Mouse (Mus musculus) heart, postnatal 0 days (tissue): Measurements from ENCODE around the gene Gm12800.
"Not testable (repeated sequence)": the region's sequence is repeated elsewhere in the genome, so short reads cannot be mapped to it uniquely, and the experiment has no call there.

Experiments
- CTCF ChIP-seq: IDR thresholded peaks from 2 replicates; pipeline ENCODE4 v1.5.1; 2016; ENCODE audit warnings: antibody characterized with exemption, control low read depth, low read depth
- EP300 ChIP-seq: IDR thresholded peaks from 2 replicates; pipeline ENCODE4 v1.6.1; 2016; ENCODE audit warnings: antibody characterized with exemption, low read depth

DNA sequence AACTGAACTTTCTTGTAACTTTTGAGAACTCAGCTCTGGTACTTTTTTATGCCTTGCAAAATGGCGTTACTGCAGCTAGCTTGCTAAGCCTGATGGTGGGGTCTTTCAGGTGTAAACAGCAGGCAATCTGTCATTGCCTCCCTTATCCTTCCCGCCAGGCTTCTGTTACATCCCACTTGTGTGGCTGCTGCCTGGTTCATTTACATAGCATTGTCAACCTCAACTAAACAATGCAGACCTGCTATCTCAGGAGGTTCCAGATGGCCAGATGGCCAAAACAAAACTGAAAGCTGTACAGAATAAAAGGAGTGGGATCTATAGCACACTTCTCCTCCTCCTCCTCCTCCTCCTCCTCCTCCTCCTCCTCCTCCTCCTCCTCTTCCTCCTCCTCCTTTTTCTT, 36.9 kb upstream of the Gm12800 start:
- not testable (repeated sequence) for TF ChIP-seq CTCF, EP300
